Mouse (Mus musculus) 3T3-L1 (cell line): ENCODE results near the gene Ott.
"Not testable (repeated sequence)": the region's sequence is repeated elsewhere in the genome, so short reads cannot be mapped to it uniquely, and the experiment has no call there.

ENCODE experiments used
- DNase-seq: peaks from one replicate; pipeline ENCODE4 v3.0.0-alpha.2; 2015; ENCODE audit warnings: low read depth, low spot score

Ott gene

DNA sequence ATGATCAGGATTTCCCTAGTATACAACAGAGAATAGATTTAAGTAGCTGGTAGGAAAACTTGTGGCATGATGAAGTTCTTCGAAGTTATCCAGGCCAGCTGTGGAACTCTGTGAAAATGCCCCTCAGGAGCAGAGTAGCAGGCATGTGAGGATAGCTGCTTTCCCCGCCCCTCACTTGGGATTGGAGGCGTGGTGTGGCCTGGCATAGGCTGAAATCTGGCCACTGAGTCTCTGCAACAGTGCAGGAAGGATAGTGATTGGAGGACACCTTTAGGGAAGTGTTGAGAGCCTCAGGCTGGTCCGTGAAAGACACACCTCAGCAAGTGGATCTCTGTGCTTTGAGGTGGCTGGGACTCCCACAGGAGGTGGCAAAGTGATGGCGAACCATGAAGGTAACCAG lies at the start of gene Ott:
Ott (plus strand) TSS at position 301 of the 400 bp plus-strand sequence.
- not testable (repeated sequence) for DNase-seq
